Mouse (Mus musculus) c-Kit-positive CD71-positive TER-119-negative erythroid progenitor cells, embryonic 14.5 days (primary cell): ENCODE results near the gene Relch.
"Not testable (repeated sequence)": the region's sequence is repeated elsewhere in the genome, so short reads cannot be mapped to it uniquely, and the experiment has no call there.

Experiments used
- DNase-seq: peaks from one replicate; pipeline ENCODE4 v3.0.0-alpha.2; 2013; ENCODE audit warnings: low read depth

Relch gene

DNA sequence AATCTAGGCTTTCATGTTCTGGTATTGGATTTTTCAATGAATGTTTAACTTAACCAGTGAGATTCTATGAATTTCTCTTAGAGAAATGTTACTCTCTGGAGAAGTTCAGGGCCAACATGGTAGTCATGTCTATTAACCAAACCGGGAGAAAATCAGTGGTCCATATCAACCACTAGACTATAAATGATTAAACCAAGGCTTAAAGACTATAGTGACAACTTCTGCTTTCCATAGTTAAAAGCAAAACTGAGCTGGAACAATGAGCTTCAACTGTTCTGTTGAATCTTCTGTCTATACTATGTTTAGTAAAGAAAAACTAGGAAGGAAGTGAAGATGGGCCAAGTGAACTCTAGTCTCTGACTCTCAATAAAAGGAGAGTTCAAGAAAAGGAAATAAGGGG is 82.8 kb downstream of the Relch start:
- DNase-seq: no peak

DNA sequence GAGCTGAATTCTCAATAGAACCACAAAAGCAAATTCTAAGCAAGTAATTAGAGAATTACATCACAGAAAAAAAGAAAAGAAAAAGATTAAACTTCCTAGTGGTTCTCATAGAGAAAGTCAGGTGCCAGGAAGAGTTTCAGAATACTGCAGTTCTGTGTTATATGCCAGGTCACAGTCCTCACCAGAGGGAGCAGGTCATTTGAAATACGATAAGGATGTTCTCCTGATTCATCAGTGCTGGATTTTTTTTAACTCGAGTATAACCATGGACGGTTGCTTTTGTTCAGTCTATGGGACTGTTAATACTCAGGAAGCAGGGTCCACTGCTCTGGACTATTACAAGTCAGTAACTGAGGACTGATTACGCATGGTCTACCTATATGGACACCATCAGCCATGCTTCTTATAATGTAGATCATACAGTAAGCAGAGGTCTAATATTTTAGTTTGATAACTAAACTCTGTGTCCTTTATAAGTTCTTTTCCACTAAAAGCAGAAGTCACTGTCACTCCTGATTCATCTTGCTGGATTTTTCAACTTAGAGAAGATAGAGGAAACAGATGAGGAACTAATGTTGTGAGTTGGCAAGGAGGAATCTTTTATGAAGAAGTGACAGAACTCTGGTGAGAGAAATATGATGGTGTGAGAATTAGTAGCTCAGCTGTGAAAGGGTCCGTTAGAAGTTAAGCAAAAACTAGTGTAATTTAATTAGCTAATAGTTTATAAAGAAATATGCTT is 83.4 kb downstream of the Relch start:
- no peak for DNase-seq

DNA sequence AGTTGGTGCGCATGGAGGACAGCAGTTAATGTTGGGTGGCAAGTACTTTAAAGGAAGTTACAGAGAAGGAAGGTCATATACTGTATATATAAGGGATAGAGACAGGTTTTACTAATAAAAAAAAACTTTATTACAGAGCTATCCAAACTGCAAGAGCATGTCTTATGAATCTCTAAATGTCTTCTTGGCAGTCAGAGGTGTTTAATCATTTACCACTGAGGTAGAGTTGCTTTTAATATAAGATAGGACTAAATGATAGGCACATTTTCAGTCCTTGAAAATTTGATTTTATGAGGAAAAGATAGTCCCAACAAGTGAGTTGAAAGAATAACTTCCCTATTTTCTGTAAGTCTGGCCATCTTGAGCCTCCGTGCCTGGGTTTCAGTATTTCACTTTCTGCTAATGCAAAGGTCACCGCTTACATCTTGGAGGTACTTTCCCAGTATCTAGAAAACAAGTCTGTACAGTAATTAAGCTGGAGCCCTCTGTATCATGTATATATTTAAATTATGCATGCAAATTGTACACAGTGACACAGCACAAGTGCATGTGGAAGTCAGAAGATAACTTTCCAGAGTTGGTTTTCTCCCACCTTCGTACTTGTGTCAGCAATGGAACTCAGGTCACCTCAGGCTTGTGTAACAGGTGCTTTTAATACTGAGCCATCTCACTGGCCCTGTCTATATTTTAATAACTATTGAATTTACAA is 84.6 kb downstream of the Relch start:
- no peak for DNase-seq

DNA sequence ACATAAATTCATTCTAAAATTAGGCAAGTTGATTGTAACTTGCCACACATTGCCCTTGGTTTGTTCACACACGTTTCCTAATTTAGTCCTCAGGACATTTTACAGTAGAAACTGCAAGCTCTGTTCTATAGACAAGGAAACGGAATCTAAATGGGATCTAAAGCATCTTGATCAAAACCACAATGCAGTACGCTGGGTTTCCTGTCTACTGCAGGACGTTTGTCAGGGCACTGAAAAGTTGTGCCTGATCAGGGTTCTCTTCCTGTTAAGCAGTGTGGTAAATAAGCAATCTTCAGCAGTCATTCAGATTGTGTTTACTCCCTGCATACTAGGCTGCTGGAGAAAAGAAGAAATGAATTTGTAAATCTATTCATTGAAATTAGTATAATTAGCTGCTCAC is 88.5 kb downstream of the Relch start:
- DNase-seq: no peak

DNA sequence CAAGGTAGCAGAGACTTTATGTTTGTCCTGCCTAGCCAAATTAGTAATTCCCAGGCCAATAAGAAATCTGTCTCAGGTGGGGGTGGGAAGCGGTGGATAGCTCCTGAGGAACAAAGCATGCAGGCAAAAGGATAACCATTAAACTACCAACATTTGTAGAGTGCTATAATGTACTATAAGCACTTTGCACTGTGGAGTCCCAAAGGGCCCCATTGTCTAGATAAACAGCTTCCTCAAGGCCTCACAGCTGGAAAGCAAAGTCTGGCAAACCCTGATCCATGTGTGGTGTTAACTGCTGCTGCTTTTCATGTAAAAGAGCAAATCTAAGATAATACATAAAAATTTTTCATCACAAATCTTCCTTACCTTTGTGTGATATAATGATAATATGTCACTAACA is 89.3 kb downstream of the Relch start:
- no peak for DNase-seq

DNA sequence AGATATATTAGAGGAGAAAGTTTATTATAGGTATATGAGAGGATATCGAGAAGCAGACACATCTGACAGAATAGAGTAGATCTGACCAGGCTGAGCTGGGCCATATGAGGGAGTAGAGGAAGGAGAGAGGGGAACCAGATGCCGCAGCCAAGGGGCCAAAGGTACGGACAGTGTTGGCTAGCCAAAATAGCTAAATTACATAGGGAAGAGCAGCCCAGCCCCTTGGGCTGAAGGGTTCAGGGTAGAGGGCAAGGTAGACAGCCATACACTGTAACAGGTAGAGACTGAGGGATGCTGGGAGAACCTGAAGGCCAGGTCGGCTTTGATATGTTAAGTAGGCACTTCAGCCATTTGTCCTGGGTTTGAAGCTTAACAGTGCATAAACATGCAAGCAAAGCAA is 95.1 kb downstream of the Relch start:
- no peak for DNase-seq

DNA sequence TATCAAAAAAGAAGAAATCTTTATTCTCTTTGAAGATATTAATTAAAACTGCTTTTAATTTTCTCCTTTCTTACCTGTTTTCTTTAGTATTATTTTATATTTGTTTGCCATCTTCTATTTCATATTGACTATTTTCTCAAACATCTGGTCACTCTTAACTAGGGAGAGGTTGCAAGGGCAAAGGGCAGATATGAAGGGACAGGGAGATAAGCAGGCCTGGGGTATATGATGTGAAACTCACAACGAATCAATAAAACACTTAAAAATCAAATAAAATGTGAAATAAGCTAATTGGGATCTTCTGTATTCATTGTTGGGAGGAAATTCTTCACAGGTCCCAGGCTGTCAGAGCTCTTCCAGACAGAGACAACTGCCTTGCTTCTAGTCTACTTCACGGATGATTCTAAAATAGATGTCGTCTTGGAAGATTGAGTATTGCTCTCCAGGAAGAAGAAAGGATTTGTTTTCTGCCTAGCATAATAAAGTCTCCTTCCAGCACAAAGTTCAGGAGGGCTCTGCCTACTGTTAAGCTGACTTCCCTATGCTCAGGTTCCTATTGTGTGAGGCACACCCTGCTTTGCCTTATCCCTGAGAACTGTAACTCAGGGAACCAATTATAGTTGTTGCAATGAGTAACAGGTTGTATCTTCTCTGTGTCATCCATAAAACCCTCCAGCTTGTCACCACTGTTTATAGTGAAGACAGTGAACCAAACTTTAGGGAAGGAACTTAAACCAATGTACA is 95.9 kb downstream of the Relch start:
- DNase-seq: no peak

DNA sequence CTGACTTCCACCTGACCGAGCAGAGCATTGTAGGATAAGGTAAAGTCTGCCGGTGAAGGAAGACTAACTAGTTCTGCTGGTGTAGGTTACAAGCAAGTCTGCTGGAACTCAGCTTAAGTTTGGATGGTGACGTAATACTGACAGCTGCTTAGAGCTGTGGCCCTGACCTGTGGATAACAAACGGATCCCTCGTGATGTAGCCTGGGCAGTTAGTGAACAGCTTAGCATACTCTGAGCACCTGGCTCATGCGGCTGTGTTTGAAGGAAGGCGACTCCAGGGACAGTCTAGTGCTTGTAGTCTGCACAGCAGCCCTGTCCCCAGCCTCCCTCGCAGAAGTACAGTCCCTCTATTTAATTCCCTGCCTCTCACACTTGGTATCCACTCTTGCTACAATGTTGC is 101.9 kb downstream of the Relch start:
- no peak for DNase-seq

DNA sequence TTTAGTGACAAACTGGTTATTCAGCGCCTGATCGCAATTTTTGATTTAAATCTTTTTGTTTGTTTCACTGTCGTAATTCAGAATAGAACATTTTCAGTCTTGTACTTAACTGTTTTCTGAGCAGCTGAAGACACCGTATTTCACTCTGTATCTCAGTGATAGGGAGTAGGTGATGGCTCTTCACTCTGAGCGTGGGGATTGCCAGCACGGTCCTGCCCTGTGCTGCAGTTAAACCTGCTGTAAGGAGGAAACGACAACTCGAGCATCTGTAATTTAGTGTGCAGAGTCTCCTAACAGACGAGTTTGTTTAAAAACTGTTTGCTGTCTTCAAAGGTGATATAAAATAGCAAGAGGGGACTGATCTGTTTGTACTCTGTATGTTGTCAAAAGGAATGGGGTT is 102.4 kb downstream of the Relch start:
- not testable (repeated sequence) for DNase-seq

DNA sequence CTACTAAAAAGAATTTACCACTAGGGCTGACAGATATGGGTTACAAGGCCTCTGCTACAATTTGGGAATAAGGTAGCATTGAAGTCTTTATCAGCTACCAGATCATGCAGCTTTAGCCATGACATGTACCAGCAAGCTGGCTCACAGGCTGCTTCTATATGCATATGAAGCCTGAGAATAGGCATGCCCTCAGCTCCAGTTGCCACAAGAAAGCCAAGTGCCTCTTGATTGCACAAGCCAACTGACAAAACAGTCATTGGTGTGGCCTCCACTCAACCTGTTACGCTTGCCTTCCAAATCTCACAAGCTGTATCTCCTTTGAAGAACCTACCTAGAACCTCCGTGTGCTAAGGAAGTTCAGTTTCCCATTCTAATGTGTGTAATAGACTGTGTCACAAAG is 104.7 kb downstream of the Relch start:
- no peak for DNase-seq

DNA sequence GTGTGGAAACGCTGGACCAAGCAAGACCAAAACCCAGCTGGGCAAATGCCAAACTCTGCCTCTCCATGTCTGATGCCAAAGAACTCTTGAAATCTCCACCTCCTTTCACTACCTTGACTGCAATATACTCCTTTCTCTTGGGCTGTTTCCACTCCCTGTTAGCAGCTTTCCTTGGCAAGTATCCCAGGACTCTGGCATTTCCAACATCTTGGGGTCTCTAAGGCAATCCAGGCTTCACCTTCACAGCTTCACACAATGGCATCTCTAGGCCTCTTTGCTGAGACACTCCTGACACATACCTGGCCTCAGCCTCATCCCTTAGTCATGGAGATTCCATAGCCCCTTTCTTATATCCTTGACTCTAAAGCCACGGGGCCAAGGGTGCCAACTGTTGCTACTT is 107.0 kb downstream of the Relch start:
- no peak for DNase-seq

DNA sequence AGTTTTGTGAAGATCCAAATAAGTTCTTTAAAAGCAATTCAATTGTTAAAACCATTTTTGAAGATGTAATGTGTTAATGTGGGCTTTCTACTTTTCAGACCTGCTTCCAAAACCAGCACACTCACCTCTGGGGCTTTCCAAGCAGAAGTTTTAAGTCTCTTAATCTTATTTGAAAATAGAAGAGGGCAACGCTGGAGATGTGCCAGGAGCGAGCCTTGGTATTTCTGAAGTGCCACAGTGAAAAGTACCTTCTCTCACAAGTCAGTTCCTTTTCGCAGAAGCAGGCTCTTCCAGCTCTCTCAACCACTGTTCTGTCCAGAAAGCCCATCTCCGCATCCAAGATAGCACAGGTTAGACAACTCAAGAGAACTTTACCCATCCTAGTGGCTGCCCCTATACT is 112.8 kb downstream of the Relch start:
- no peak for DNase-seq

DNA sequence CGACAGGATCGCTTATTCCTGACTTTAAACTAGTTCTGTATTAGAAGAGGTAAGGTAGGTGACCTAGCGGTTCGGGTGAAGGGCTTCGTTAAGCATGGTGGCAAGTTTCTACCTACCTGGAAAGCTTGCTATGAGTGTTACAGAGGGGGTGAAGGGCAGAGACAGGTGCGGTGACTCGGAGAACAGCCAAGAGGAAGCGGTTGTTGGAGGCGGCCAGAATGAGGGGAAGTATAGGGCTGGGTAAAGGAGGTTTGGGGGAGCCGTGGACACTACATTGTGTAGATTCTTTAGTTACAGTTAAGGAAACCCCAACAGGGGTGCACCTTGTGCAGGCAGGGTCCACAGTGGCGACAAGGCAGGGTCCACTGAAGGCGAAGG is 116.4 kb downstream of the Relch start:
- no peak for DNase-seq

DNA sequence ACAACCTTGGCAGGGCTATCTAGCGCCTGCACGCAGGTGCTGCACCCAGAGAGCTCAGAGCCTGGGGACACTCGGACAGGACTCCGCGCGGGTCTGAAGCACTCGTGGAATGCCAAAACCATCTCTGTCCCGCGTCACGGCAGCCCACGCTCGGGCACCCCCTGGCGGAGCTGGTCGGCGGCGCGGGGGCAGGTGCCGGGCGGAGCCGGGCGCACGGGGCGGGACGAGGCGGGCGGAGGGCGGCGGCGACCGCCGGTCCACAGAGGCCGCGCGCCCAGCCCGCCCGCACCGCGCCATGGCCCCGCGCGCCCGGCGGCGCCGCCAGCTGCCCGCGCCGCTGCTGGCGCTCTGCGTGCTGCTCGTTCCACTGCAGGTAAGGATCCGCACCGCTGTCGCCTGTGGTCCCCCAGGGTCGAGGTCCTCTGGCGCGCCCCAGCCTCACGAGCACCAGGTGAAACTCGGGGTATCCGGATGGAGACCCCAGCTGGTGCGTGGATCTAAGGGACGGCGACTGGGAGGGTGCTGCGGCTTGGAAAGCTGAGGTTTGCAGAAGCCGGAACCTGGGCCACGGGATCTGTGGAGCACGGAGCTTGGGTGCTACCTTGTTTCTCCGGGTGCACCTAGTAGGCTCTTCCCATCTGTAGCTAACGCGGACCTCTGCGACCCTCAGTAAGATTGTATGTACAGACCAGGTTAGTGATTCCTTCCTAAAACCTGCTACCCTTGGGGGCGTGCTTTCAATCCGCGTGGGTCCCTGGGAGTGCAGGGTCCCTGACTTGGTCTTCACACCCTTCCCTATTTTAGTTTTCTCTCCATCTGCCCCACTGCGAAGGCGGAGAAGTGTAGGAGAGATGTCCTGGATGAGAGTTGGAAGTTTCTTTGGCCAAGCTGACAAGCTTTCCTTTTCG is 117.0 kb downstream of the Relch start, which contains the start of gene Tnfrsf11a:
Tnfrsf11a (plus strand) TSS at position 262 of the 908 bp plus-strand sequence.
- no peak for DNase-seq

DNA sequence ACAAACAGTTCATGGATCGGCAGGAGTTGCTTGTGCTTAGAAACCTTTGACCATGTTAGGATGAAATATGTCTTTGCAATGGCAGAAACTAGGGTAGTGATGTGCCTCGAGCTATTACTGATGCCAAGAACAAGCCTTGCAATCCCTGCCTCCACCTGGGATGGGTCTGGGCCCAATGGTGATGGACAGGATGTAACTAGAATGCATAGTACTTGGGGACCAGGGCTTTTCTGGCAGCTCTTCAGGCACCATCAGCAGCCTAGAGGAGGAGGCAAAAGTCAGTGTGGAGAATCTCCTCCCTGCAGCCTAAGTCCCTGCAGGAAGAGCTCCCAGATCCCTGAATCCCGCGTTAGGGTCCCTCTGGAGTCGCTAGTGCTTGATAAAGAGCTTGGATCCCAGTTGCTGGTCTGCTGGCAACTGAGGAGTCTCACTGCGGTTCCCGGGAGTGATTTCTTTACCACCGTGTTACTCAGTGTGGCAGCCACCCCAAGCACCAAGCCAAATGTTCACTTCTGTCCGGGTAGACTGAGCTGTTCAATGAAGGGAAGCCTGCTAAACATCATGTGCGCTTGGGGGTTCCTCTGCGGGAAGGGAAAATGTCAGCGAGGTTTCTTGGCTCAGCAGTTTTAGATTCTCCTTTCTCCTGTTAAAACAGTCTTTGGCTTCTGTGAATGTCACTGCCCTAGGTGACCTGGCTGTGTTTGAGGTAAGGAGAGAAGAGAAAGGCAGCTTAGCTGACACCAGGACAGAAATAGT is 117.9 kb downstream of the Relch start:
- no peak for DNase-seq

DNA sequence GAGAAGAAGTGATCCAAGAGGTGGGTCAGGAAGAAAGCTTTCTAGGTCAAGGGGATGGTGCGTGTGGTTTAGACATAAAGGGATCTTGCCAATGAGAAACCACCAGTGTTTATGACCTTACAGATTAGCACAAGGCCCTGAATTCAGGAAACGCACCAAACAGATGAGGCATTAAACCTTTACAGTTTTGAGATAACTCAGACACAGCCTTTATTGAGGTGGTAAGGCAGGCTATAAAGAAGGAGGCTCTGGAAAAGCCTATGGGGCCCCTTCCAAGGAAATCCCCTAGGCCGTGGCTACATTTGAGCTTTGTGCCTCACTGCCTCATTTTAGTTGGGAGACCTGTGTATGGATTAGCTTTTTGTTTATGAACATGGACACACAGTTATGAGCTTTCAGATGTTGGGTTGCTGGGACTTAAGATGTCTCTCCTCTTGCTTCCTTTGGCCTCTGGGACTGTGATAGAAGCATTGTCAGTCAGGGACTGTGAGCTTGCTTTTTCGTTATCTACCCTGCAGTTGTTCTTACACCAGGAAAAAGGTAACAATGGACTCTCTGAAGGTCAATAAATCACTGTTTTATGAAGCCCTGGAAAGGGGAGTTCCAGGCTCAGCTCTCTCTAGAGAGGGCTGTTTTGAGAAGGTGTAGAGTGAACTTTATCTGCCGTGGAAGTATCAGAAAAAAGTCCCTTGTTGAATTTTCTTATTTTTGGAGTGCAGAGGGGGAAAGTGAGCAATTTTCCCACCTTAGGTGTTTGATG is 120.8 kb downstream of the Relch start:
- DNase-seq: no peak

DNA sequence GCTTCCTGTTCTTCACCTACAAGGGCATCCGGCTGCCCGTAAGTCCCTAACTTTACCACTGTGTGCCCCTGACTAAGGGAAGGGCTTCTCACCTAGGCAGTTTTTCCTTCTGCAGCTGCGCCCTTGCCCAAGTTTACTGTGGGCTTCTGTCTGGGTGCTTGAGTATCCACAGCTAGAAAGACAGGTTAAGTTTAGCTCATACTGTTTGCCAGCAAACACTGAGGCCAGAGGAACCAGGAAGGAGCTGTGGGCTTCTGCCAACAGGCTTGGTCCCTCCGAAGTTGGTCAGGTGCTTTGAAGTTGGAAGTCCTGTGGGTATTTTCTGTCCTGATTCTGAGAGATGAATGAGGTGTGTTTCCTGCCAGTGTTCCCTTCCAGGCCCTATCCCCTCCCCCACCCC is 121.5 kb downstream of the Relch start:
- no peak for DNase-seq

DNA sequence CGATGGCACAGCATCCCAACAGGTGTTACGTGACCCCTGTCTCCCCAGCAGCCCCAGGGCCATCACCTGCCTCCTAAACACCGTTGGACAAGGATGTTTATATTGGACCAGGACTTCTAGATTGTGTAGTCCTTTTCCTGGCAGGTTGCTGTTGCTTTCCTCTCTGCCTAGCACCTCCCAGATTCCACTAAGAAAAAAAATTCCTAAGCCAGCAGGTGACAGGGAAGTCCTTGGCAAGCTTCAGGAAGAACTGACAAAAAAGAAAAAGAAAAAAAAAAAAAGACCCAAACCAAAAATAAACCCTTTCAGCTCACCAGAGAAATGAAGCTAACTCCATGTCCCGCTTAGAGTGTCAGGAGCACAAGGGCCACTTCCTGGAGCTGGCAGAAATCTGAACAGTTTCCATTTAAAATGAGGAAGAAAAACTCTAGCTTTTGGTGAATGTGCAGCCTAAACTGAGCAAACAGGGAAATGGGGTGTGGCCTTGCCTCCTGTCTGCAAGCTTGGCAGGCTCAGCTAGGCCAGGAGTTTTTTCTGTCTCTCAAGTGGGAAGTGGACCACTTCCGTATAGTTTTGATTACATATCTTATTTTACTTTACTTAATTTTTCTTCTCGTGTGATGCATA is 123.2 kb downstream of the Relch start:
- DNase-seq: no peak

DNA sequence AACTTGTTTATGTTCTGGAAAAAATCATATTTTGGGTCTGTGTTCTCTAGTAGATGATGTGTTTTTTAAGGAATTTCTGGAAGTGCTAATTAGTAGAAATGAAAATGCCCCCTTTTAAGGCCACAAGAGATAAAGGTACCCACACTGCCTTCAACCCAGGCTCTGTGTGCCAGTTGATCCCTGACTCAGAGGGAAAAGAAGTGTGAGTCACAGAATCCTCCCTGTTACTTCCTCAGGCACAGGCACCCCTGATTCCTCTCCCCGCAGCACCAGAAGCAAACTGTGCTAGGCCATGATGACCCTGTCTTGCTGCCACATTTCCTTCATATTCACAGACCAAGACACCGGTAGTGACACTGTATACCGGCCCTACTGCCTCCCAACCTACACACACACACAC is 126.4 kb downstream of the Relch start:
- no peak for DNase-seq

DNA sequence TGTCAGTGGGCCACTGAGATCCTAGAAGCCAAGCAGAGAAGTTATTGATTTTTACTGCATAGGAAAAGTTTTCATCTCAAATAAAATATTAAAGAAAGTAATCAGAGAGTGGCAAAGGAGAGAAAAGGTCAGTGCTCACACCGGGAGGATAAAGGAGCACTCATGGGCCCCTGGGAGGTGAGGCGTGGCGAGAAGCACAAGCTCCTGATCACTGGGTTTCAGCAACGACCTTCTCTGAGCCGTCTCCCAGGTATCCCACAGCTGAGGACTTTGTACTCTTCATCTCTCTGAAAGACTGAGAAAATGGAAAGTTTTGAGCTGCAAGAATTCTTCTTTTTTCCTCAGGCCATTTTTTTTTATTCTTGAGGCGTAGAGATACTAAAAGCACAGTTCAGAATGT is 131.0 kb downstream of the Relch start:
- DNase-seq: no peak
